Mouse (Mus musculus): Measurements from ENCODE around the gene Lrit3. TPM values are rescaled to one million over a fixed set of nuclear protein-coding genes. Genes with fewer than 3 reads are reported as not detected.

Lrit3 gene
- polyA plus RNA-seq, 1 experiment from 2014 or later: not detected

DNA sequence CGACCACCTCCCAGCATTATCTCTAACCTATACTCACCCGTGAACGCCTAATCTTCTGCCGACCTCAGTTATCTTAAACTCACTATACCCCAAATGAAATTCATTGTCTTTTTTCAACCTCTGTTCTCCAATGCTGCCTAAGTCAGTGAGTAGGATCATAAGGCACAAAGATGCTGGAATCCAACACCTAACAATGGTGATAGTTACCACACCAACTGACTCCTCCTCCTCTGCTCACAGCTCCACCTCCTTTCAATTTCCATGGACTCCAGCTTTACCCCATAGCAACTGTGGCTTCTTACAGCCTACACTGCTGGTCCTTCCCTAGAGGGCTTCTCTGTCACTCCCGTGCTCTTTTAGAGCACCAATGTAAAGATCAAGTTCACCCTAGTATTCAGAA is 23.9 kb upstream of the Lrit3 start:
- peaks cover 5% of the 10 kb centered on the region for H3K36me3 ChIP-seq (ENCODE audit: control insufficient read depth, insufficient read depth, low read length)

DNA sequence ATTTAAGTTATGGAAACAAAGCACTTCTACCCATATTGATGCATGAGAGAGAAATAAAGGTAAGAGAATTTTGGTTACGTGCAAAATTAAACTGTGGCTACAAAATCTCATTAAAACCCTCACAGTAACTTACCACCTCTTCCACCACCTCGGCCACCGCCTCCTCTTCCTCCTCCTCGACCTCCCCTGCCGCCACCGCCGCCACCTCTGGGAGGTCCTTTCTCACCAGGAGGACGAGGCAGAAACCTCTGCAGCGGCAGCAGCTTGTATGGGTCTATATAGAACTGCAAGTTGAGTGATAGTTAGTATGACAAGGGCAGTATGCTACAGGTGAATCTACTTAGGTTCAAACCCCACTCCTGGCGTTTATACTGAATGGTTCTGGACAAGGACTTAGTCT is 22.9 kb upstream of the Lrit3 start:
- no peak overlapping the region for H3K4me2 ChIP-seq (ENCODE audit: low read depth)
- WGBS: 89% methylated on average over 10 of the region's 10 CpGs
- H3K9ac ChIP-seq (ENCODE audit: low read length): no peak overlapping the region
- H3K9me3 ChIP-seq (ENCODE audit: control insufficient read depth, low read length): no peaks in the 10 kb centered on the region
- DNase-seq (ENCODE audit: low spot score) (no peak), ATAC-seq (ENCODE audit: insufficient read depth, low FRiP score, low TSS enrichment) (no peak)
- H3K27me3 ChIP-seq (ENCODE audit: control insufficient read depth, insufficient read depth, low read length): no peaks in the 10 kb centered on the region
- no peak overlapping the region for H3K4me3 ChIP-seq (ENCODE audit: low read depth, low read length)
- peaks cover 9% of the 10 kb centered on the region for H3K4me1 ChIP-seq (ENCODE audit: control insufficient read depth, insufficient read depth, low read length)
- H3K27ac ChIP-seq (ENCODE audit: low read depth, low read length): no peak overlapping the region
- peaks cover 5% of the 10 kb centered on the region for H3K36me3 ChIP-seq (ENCODE audit: control insufficient read depth, insufficient read depth, low read length)

More for the DNA sequence above, 23.9 kb upstream of the Lrit3 start:
- H3K27ac ChIP-seq (ENCODE audit: low read depth, low read length): no peak overlapping the region
- peaks cover 9% of the 10 kb centered on the region for H3K4me1 ChIP-seq (ENCODE audit: control insufficient read depth, insufficient read depth, low read length)
- H3K27me3 ChIP-seq (ENCODE audit: control insufficient read depth, insufficient read depth, low read length): no peaks in the 10 kb centered on the region
- WGBS: 93% methylated on average over 5 of the region's 5 CpGs
- H3K9ac ChIP-seq (ENCODE audit: low read length): no peak overlapping the region
- ATAC-seq (ENCODE audit: insufficient read depth, low FRiP score, low TSS enrichment): no peak
- H3K9me3 ChIP-seq (ENCODE audit: control insufficient read depth, low read length): no peaks in the 10 kb centered on the region
- H3K4me3 ChIP-seq (ENCODE audit: low read depth, low read length): no peak overlapping the region
- no peak for DNase-seq (ENCODE audit: low spot score)
- H3K4me2 ChIP-seq (ENCODE audit: low read depth): no peak overlapping the region

DNA sequence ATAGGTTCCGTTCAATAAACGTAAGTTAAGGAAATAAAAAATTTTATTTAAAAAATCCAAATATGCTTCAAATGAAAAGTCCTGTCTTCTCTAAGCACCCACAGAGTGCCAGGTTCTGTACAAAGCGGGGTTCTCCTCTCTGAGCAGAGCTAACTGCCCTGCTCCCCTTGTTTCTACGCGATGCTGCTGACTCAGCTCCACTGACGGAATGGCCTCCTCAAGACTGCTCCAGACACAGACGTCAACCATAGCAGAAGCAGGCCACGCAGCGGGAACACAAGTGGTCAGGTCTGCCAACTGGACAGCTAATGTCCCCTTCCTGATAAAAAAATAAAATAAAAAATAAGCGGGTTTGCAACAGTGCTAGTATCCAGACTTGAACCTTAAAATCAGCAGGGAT is 21.1 kb upstream of the Lrit3 start:
- no peaks in the 10 kb centered on the region for H3K27me3 ChIP-seq (ENCODE audit: control insufficient read depth, insufficient read depth, low read length)
- WGBS: 95% methylated on average over 10 of the region's 10 CpGs
- no peaks in the 10 kb centered on the region for H3K9me3 ChIP-seq (ENCODE audit: control insufficient read depth, low read length)
- H3K4me3 ChIP-seq (ENCODE audit: low read depth, low read length): no peak overlapping the region
- no peak overlapping the region for H3K27ac ChIP-seq (ENCODE audit: low read depth, low read length)
- H3K4me2 ChIP-seq (ENCODE audit: low read depth): no peak overlapping the region
- DNase-seq (ENCODE audit: low spot score) (no peak), ATAC-seq (ENCODE audit: insufficient read depth, low FRiP score, low TSS enrichment) (no peak)
- H3K9ac ChIP-seq (ENCODE audit: low read length): no peak overlapping the region
- peaks cover 5% of the 10 kb centered on the region for H3K36me3 ChIP-seq (ENCODE audit: control insufficient read depth, insufficient read depth, low read length)
- peaks cover 7% of the 10 kb centered on the region for H3K4me1 ChIP-seq (ENCODE audit: control insufficient read depth, insufficient read depth, low read length)

DNA sequence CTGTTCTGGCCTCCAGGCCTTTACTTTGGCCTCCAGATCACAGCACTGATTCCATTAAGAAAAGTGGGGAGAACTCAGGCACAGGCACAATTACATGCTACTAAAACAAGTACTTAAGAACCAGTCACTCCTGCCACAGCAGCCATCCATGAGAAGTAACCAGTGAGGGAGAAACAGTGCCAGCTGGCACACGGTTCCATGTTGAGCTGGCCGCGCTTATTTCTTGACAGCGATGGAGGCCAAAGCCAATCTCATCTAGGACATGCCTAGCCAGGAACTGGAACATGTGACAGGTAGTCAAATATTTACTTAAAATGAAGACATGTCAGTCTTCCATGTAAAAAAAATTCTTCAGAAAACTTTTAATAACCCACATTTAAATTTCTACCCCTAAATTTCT is 20.3 kb upstream of the Lrit3 start:
- H3K4me2 ChIP-seq (ENCODE audit: low read depth): no peak overlapping the region
- H3K4me3 ChIP-seq (ENCODE audit: low read depth, low read length): no peak overlapping the region
- DNase-seq (ENCODE audit: low spot score) (no peak), ATAC-seq (ENCODE audit: insufficient read depth, low FRiP score, low TSS enrichment) (no peak)
- H3K27me3 ChIP-seq (ENCODE audit: control insufficient read depth, insufficient read depth, low read length): no peaks in the 10 kb centered on the region
- H3K27ac ChIP-seq (ENCODE audit: low read depth, low read length): no peak overlapping the region
- no peaks in the 10 kb centered on the region for H3K9me3 ChIP-seq (ENCODE audit: control insufficient read depth, low read length)
- no peak overlapping the region for H3K9ac ChIP-seq (ENCODE audit: low read length)
- no peaks in the 10 kb centered on the region for H3K4me1 ChIP-seq (ENCODE audit: control insufficient read depth, insufficient read depth, low read length)
- peaks cover 5% of the 10 kb centered on the region for H3K36me3 ChIP-seq (ENCODE audit: control insufficient read depth, insufficient read depth, low read length)
- 92% methylated on average over 4 of the region's 4 CpGs for WGBS

DNA sequence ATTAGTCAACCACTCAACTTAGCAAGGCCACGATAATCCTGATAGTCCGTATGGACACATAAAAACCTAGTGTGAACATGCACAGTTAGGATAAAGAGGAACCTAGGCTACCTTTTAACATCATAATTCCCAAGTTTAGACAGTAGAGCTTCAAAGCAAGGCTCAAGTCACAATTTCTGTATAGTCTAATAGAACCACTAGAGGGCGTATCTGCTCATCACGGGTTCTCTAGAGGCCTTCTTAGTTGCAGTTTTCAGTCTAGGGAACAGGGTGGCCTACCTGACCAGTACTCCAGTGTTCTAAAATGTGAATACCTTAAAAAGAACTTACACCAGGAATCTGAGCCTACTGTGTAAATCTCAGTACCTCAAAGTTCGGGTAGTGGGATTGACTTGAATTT is 19.5 kb upstream of the Lrit3 start:
- no peaks in the 10 kb centered on the region for H3K27me3 ChIP-seq (ENCODE audit: control insufficient read depth, insufficient read depth, low read length)
- whole genome bisulfite sequencing: 62% methylated on average over 5 of the region's 5 CpGs
- peaks cover 5% of the 10 kb centered on the region for H3K36me3 ChIP-seq (ENCODE audit: control insufficient read depth, insufficient read depth, low read length)
- H3K4me3 ChIP-seq (ENCODE audit: low read depth, low read length): no peak overlapping the region
- H3K9ac ChIP-seq (ENCODE audit: low read length): no peak overlapping the region
- H3K9me3 ChIP-seq (ENCODE audit: control insufficient read depth, low read length): no peaks in the 10 kb centered on the region
- ATAC-seq (ENCODE audit: insufficient read depth, low FRiP score, low TSS enrichment) (no peak), DNase-seq (ENCODE audit: low spot score) (no peak)
- H3K4me2 ChIP-seq (ENCODE audit: low read depth): no peak overlapping the region
- H3K27ac ChIP-seq (ENCODE audit: low read depth, low read length): no peak overlapping the region
- H3K4me1 ChIP-seq (ENCODE audit: control insufficient read depth, insufficient read depth, low read length): no peaks in the 10 kb centered on the region

DNA sequence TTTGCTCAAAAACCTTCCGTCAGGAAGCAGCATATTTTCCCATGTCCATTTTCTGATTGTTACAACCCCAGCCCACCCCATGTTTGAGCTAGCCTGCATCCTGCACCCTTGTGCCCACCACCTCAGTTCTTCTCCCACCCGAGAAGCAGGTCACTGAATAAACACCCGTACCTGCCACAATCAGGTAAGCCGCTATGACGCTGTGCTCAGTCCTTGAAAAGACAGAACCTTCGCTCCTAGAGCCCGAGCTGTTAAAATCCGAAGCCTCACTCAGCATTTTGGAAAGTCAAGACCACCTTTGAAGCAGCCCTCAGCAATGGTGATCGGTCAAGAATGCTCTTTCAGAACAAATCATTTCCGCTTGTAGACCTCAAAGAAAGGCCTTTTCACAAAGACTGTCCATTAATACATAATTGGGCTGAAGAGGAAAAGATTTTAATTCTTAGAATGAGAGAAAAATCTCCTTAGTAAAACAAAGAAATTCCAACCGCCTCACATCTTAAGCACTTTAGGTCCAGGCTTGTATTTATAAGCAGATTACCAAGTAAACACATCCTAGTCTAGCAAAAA is 18.5 kb upstream of the Lrit3 start, which contains the start of gene Rrh:
Gene Rrh (minus strand): TSS at position 382 of the 570 bp plus-strand sequence.
- no peak for DNase-seq (ENCODE audit: low spot score)
- no peaks in the 10 kb centered on the region for H3K4me1 ChIP-seq (ENCODE audit: control insufficient read depth, insufficient read depth, low read length)
- no peak for ATAC-seq (ENCODE audit: insufficient read depth, low FRiP score, low TSS enrichment)
- H3K4me3 ChIP-seq (ENCODE audit: low read depth, low read length): no peak within 1 kb of the TSS
- H3K9ac ChIP-seq (ENCODE audit: low read length): no peak within 1 kb of the TSS; the same call in 1 of the 2 replicates
- no peak within 1 kb of the TSS for H3K27ac ChIP-seq (ENCODE audit: low read depth, low read length)
- H3K36me3 ChIP-seq (ENCODE audit: control insufficient read depth, insufficient read depth, low read length): peaks cover 5% of the 10 kb centered on the region
- H3K4me2 ChIP-seq (ENCODE audit: low read depth): no peak within 1 kb of the TSS
- WGBS: 72% methylated on average over 11 of the region's 11 CpGs
- no peaks in the 10 kb centered on the region for H3K27me3 ChIP-seq (ENCODE audit: control insufficient read depth, insufficient read depth, low read length)
- no peaks in the 10 kb centered on the region for H3K9me3 ChIP-seq (ENCODE audit: control insufficient read depth, low read length)

DNA sequence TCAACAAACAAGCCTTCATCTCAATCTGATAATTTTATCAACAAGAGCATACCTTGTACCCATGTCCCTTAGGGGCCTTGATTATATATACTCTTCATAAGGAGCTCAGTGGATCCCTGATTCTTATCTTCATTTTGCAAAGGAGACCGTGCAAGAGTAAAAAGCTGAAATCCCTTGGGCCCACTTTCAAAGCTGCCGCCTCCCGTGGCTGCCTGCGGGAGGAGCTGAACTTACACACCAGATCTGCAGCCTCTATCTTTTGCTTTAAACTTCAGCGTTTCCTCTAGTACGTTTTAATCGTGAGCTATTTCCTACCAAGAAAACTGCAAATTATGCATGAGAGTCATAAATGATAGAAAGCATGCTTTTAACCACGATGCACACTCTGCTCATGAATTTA is 17.9 kb upstream of the Lrit3 start:
- ATAC-seq (ENCODE audit: insufficient read depth, low FRiP score, low TSS enrichment): no peak
- DNase-seq (ENCODE audit: low spot score): no peak
- H3K4me3 ChIP-seq (ENCODE audit: low read depth, low read length): no peak overlapping the region
- no peak overlapping the region for H3K27ac ChIP-seq (ENCODE audit: low read depth, low read length)
- 86% methylated on average over 8 of the region's 8 CpGs for WGBS
- H3K9ac ChIP-seq (ENCODE audit: low read length): no peak overlapping the region; the same call in 1 of the 2 replicates
- no peaks in the 10 kb centered on the region for H3K27me3 ChIP-seq (ENCODE audit: control insufficient read depth, insufficient read depth, low read length)
- no peaks in the 10 kb centered on the region for H3K9me3 ChIP-seq (ENCODE audit: control insufficient read depth, low read length)
- H3K4me1 ChIP-seq (ENCODE audit: control insufficient read depth, insufficient read depth, low read length): no peaks in the 10 kb centered on the region
- H3K36me3 ChIP-seq (ENCODE audit: control insufficient read depth, insufficient read depth, low read length): peaks cover 5% of the 10 kb centered on the region
- H3K4me2 ChIP-seq (ENCODE audit: low read depth): no peak overlapping the region

DNA sequence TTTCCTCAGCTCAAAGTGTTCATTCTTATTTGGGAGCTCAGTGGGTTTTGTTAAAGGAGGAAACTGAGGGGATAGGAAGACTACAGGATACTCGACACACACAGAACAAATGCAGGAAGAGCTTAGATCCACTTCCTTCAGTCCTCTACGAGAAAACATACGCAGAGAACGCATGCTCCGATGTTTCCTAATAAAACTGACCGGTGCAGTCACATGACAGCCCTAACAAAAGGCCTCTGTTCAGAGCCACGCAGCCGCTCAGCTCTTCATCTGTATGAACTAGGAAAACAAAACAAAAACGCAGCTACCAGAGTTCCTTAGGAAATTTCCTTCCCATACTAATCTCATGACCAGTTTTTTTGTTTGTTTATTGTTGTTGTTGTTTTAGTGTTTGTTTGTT is 17.0 kb upstream of the Lrit3 start:
- Histone ChIP-seq H3K4me1 (ENCODE audit: control insufficient read depth, insufficient read depth, low read length) (no peaks in the 10 kb centered on the region), H3K9ac (ENCODE audit: low read length) (no peak overlapping the region), H3K9me3 (ENCODE audit: control insufficient read depth, low read length) (no peaks in the 10 kb centered on the region), H3K4me3 (ENCODE audit: low read depth, low read length) (no peak overlapping the region), H3K27ac (ENCODE audit: low read depth, low read length) (no peak overlapping the region), H3K4me2 (ENCODE audit: low read depth) (no peak overlapping the region), H3K27me3 (ENCODE audit: control insufficient read depth, insufficient read depth, low read length) (no peaks in the 10 kb centered on the region), H3K36me3 (ENCODE audit: control insufficient read depth, insufficient read depth, low read length) (peaks cover 2% of the 10 kb centered on the region; the same call in 1 of the 2 replicates)
- 67% methylated on average over 9 of the region's 9 CpGs for WGBS
- ATAC-seq (ENCODE audit: insufficient read depth, low FRiP score, low TSS enrichment) (no peak), DNase-seq (ENCODE audit: low spot score) (no peak)

DNA sequence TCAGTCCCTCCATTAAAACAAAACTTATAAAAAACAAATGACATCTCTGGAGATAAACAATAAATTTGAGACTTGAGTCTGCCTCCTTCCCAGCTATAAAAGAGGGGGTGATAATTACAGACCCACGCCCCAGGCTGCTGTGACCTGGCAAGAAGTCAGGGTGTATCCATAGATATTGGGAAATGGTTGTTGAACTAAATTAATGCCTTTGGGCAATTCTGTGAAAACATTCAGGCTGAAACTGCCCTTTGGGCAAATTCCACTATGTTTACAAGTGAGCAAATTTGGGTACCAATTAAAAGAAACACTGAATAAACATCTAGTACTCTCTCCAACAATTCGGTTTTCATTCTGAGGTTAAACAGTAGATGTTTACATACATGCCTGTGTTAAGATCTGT is 4.8 kb downstream of the Lrit3 start:
- ATAC-seq (ENCODE audit: insufficient read depth, low FRiP score, low TSS enrichment) (no peak), DNase-seq (ENCODE audit: low spot score) (no peak)
- Histone ChIP-seq H3K27me3 (ENCODE audit: control insufficient read depth, insufficient read depth, low read length) (no peaks in the 10 kb centered on the region), H3K9ac (ENCODE audit: low read length) (no peak overlapping the region), H3K36me3 (ENCODE audit: control insufficient read depth, insufficient read depth, low read length) (no peaks in the 10 kb centered on the region), H3K9me3 (ENCODE audit: control insufficient read depth, low read length) (no peaks in the 10 kb centered on the region), H3K4me3 (ENCODE audit: low read depth, low read length) (no peak overlapping the region), H3K4me1 (ENCODE audit: control insufficient read depth, insufficient read depth, low read length) (no peaks in the 10 kb centered on the region), H3K27ac (ENCODE audit: low read depth, low read length) (no peak overlapping the region), H3K4me2 (ENCODE audit: low read depth) (no peak overlapping the region)
- WGBS: 92% methylated on average over 2 of the region's 2 CpGs
